Mouse (Mus musculus): ENCODE measurements around the gene Vps53.

DNA sequence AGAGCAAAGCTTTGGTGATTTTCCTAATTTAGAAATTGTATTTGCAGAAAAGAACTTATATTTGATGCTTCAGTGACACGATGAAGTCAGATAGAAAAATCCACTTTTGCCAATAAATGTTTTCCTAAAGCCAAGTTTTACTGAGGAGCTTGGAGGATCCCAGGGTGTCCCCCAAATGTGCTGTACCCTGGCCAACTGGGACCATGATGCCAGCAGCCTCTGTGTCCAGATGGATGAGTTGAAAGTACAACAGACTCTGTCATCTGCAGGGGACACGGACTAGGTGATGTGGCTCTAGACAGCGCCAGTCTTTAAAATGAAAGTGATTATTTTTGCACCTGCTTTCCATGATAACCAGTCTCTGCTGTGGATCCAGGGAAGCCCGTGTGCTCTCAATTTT is 159.6 kb downstream of the Vps53 start:
- TF ChIP-seq POLR2A (IDR thresholded peaks at IDR 0.05; ENCODE audit: borderline replicate concordance, extremely low read depth, low read depth, low read length) (no peak), CTCF (IDR thresholded peaks at IDR 0.05; ENCODE audit: insufficient read depth, low read length) (no peak)

Data from lung, adult 2 months (tissue).